Mouse (Mus musculus) thymus, adult 2 months (tissue): ENCODE measurements around the gene Pheta1. TPM values are rescaled to one million over a fixed set of nuclear protein-coding genes. Genes with fewer than 3 reads are reported as not detected.
A peak's percentile ranks its signal among the peaks of the same experiment; 100 is the strongest.
"Not testable (repeated sequence)": the region's sequence is repeated elsewhere in the genome, so short reads cannot be mapped to it uniquely, and the experiment has no call there.

Experiments used
- DNase-seq: peaks from one replicate; pipeline ENCODE4 v3.0.0; 2021
- H3K27ac ChIP-seq: fragments of 200-500 bp; 2 replicates; pipeline ENCODE4 v1.5.1; 2012; ENCODE audit warnings: low read length, control low read depth; ENCODE audit not compliant: control insufficient read depth, insufficient read depth
- H3K27me3 ChIP-seq: fragments of 200-500 bp; 2 replicates; pipeline ENCODE4 v1.6.1; 2012; ENCODE audit warnings: mild to moderate bottlenecking, low read length, moderate library complexity, mixed read lengths; ENCODE audit not compliant: control insufficient read depth, insufficient read depth
- H3K36me3 ChIP-seq: fragments of 200-500 bp; 2 replicates; pipeline ENCODE4 v1.6.1; 2012; ENCODE audit warnings: mild to moderate bottlenecking, low read length, moderate library complexity; ENCODE audit not compliant: control insufficient read depth, insufficient read depth
- H3K4me1 ChIP-seq: fragments of 200-500 bp; replicated peaks from 2 replicates; pipeline ENCODE4 v1.6.1; 2012; ENCODE audit warnings: low read length; ENCODE audit not compliant: control insufficient read depth, insufficient read depth
- H3K4me3 ChIP-seq: fragments of 200-500 bp; 2 replicates; pipeline ENCODE4 v1.5.1; 2012; ENCODE audit warnings: mild to moderate bottlenecking, low read length, control low read depth, moderate library complexity; ENCODE audit not compliant: control insufficient read depth, insufficient read depth
- CTCF ChIP-seq: fragments of 200-500 bp; IDR thresholded peaks from 2 replicates; pipeline ENCODE4 v1.5.1; 2012; ENCODE audit warnings: mild to moderate bottlenecking, control low read depth, low read length, moderate library complexity, borderline replicate concordance; ENCODE audit not compliant: control insufficient read depth, poor library complexity, insufficient read depth; ENCODE audit errors: extremely low read depth
- POLR2A ChIP-seq: fragments of 200-500 bp; IDR thresholded peaks from 2 replicates; pipeline ENCODE4 v1.6.1; 2012; ENCODE audit warnings: mild to moderate bottlenecking, low read length, control low read depth, moderate library complexity; ENCODE audit not compliant: control insufficient read depth, poor library complexity, insufficient read depth; ENCODE audit errors: extremely low read depth
- WGBS: fragments of 180-500 bp; shearing (Covaris S2); methylation state at CpG from one replicate; pipeline ENCODE4 v1.1.7; 2018; 5-methylcytosine and 5-hydroxymethylcytosine counted together
- polyA plus RNA-seq: library from polyadenylated mRNA; depleted of rRNA; stranded (reverse); fragments of >200 nt; gene quantifications from 2 replicates; pipeline ENCODE4 v1.2.3, GENCODE M21; 2012

Pheta1 gene
- polyA plus RNA-seq, 1 experiment, result 25.3 TPM

DNA sequence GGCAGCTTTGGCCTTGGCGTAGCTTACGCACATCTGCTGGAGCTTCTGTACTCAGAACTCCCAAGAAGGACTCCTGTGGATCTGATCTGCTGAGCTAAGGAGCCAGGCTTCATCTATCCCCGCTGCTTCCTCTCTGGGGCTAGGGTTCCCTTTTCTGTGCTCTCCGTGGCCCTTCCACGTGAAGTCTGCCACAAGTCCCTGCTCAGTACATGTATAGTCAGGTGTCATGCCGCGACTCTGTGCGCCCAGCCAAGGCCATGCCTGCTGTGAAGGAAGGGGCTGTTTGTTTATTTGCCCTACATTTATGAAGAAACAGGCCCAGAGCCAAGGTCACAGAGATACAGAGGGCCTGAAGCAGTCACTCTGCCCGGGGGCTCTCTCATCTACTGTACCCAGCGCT is 6.8 kb upstream of the Pheta1 start:
- no peak overlapping the region for H3K27ac ChIP-seq
- H3K4me1 ChIP-seq, result peaks cover 33% of the 10 kb centered on the region
- no peaks in the 10 kb centered on the region for H3K27me3 ChIP-seq
- H3K4me3 ChIP-seq, result no peak overlapping the region
- 48% methylated on average over 10 of the region's 10 CpGs for WGBS
- TF ChIP-seq POLR2A (no peak), CTCF (no peak)
- DNase-seq, result no peak
- no peaks in the 10 kb centered on the region for H3K36me3 ChIP-seq

- H3K27ac ChIP-seq, result no peak overlapping the region
- peak overlapping the region; percentile 52 for H3K4me3 ChIP-seq
Observed at GRCm38 (mm10) chr5:121842665-121843118, 6.1 kb upstream of the Pheta1 start.

GRCm38 (mm10) chr5:121843138-121843905 is 5.5 kb upstream of the Pheta1 start:
- TF ChIP-seq CTCF (no peak), POLR2A (no peak)
- no peaks in the 10 kb centered on the region for H3K27me3 ChIP-seq
- no peak overlapping the region; the same call in 1 of the 2 replicates for H3K4me3 ChIP-seq
- H3K4me1 ChIP-seq, result peaks cover 26% of the 10 kb centered on the region
- WGBS, result 15% methylated on average over 17 of the region's 17 CpGs
- H3K27ac ChIP-seq, result no peak overlapping the region
- DNase-seq, result peak; percentile 51
- no peaks in the 10 kb centered on the region for H3K36me3 ChIP-seq

More at GRCm38 (mm10) chr5:121842665-121843118, 6.1 kb upstream of the Pheta1 start:
- Histone ChIP-seq H3K27me3 (no peaks in the 10 kb centered on the region), H3K36me3 (no peaks in the 10 kb centered on the region), H3K4me1 (peaks cover 26% of the 10 kb centered on the region)
- 2% methylated on average over 33 of the region's 33 CpGs for WGBS
- TF ChIP-seq POLR2A, result no peak
- peak; percentile 99 for TF ChIP-seq CTCF
- DNase-seq, result peak; percentile 87

- H3K27ac ChIP-seq, result no peak overlapping the region
- TF ChIP-seq POLR2A, result no peak
- TF ChIP-seq CTCF, result no peak
- DNase-seq, result no peak
- H3K27me3 ChIP-seq, result no peaks in the 10 kb centered on the region
- peaks cover 28% of the 10 kb centered on the region for H3K4me1 ChIP-seq
- no peak overlapping the region for H3K4me3 ChIP-seq
- no peaks in the 10 kb centered on the region for H3K36me3 ChIP-seq
- WGBS, result 11% methylated on average over 4 of the region's 4 CpGs
Observed at GRCm38 (mm10) chr5:121845361-121845760, 3.4 kb upstream of the Pheta1 start.

DNA sequence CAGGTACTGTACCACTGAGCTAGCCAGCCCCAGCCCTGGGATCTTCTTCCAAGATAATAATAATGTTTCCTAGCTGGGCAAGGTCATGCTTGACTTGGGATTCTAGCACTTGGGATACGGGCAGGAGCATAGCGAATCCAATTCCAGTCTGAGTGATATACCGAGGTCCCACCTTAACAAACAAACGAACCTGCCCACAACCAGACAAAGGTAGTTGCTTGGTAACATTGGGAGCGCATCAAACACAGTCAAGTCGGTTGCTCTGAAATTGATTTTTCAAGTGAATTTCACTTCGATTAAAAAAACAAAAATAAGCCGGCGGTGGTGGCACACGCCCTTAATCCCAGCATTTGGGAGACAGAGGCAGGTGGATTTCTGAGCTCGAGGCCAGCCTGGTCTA is 2.5 kb upstream of the Pheta1 start:
- 93% methylated on average over 11 of the region's 11 CpGs for WGBS
- no peak for DNase-seq
- H3K36me3 ChIP-seq, result no peaks in the 10 kb centered on the region
- TF ChIP-seq CTCF (no peak), POLR2A (no peak)
- no peak overlapping the region for H3K4me3 ChIP-seq
- no peak overlapping the region for H3K27ac ChIP-seq
- no peaks in the 10 kb centered on the region for H3K27me3 ChIP-seq
- peaks cover 35% of the 10 kb centered on the region for H3K4me1 ChIP-seq

GRCm38 (mm10) chr5:121847269-121847668 is 1.5 kb upstream of the Pheta1 start:
- not testable (repeated sequence) for DNase-seq, H3K4me3 ChIP-seq, H3K27ac ChIP-seq, H3K27me3 ChIP-seq, H3K36me3 ChIP-seq
- peaks cover 36% of the 10 kb centered on the region for H3K4me1 ChIP-seq
- WGBS, result 88% methylated on average over 3 of the region's 3 CpGs
